11 mouse cellular contexts compared by ENCODE assay signal in the genomic region with DNA sequence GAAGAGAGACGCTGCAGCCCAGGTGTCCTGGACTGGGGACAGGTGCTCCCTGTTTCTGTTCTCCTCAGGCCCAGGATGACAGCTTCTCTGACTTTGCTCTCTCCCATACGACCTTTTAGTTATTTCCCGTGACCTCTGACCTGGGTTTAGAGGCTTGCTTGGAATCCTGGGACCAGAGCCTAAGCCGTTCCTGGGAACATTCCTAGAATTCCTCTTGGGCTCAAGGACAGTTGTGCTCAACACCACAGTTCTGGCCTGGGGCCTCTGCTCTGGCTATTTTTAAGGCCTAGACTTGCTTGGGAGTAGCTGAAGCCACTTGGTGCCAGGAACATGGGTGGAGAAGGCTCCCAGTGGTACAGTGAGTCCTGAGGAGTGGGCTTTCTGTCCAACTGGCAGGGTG. TPM values are rescaled to one million over a fixed set of nuclear protein-coding genes. Genes with fewer than 3 reads are reported as not detected.
DNase-seq lines count a peak whose midpoint lies in the region.
"Had no signal": no experiment of that assay in that cellular context is flagged by ENCODE, and none has a peak within 500 bp of the region (broad histone marks: within the 10 kb centered on the region; RNA-seq: fewer than 3 reads in every experiment).

No protein-coding gene starts in this region.

- peak; percentile 56 for DNase-seq in gastrocnemius, adult 18-20 months (ENCODE audit: low spot score)
- DNase-seq in gastrocnemius, postnatal 4 days (ENCODE audit: low spot score in 2 of 2): no peak
- peak; percentile 85 for DNase-seq in Muller cell, postnatal 12 days (ENCODE audit: inconsistent ontology term)
- peak; percentile 62 to 72 for DNase-seq in heart, adult 9 months (ENCODE audit: low spot score in 2 of 2)
- DNase-seq in kidney, postnatal 14 days: peak; percentile 75
- no peak for DNase-seq in spleen, postnatal 10 days (ENCODE audit: low spot score in 2 of 2)
- DNase-seq in urinary bladder, adult 18-20 months (ENCODE audit: low spot score in 2 of 2): no peak
- no peak for DNase-seq in layer of hippocampus, postnatal 10 days (ENCODE audit: low spot score in 2 of 2)

RNA-seq across cellular contexts. Expression of gene Sept8, which starts 6.4 kb away (rescaled TPM):
- 10 to 100 TPM in 1 of 2 experiments, 1 to 10 TPM in 1; 8.4 to 10.3 TPM for total RNA-seq in gastrocnemius, adult 18-20 months (2021)
- 10 to 100 TPM; 85.8 to 88.6 TPM for total RNA-seq in gastrocnemius, postnatal 4 days (2021)
- 100 to 1,000 TPM; 126 to 130 TPM for total RNA-seq in layer of hippocampus, postnatal 10 days (2021)

RNA-seq across cellular contexts. Expression of gene Kif3a, which starts 41.7 kb away (rescaled TPM):
- 1 to 10 TPM; 4.5 to 5.0 TPM for total RNA-seq in gastrocnemius, adult 18-20 months (2021)
- total RNA-seq in gastrocnemius, postnatal 4 days (2021): 10 to 100 TPM; 15.9 to 18.2 TPM
- total RNA-seq in layer of hippocampus, postnatal 10 days (2021): 100 to 1,000 TPM; 163 to 165 TPM

RNA-seq across cellular contexts. Expression of gene Sowaha, which starts 45.4 kb away (rescaled TPM):
- under 1 TPM; 0.07 TPM for total RNA-seq in gastrocnemius, adult 18-20 months (2021)
- total RNA-seq in gastrocnemius, postnatal 4 days (2021): under 1 TPM; 0.16 to 0.25 TPM
- total RNA-seq in layer of hippocampus, postnatal 10 days (2021): 10 to 100 TPM; 79.9 to 85.1 TPM

RNA-seq across cellular contexts. Expression of gene Gm9945, which starts 45.5 kb away (rescaled TPM):
- not detected for total RNA-seq in gastrocnemius, adult 18-20 months (2021)
- not detected for total RNA-seq in gastrocnemius, postnatal 4 days (2021)
- 1 to 10 TPM; 1.1 to 1.5 TPM for total RNA-seq in layer of hippocampus, postnatal 10 days (2021)
- total RNA-seq: adrenal gland, postnatal 36 days; gastrocnemius, adult 8-10 months had no signal

RNA-seq across cellular contexts. Expression of gene Gm9837, which starts 55.2 kb away (rescaled TPM):
- total RNA-seq in gastrocnemius, adult 18-20 months (2021): not detected
- not detected for total RNA-seq in gastrocnemius, postnatal 4 days (2021)
- under 1 TPM in 1 of 2 experiments, not detected in 1; 0.53 TPM for total RNA-seq in layer of hippocampus, postnatal 10 days (2021)
- total RNA-seq: adrenal gland, postnatal 36 days; gastrocnemius, adult 8-10 months; left cerebral cortex, postnatal 25 days had no signal

Comparison
In these comparisons a context has a peak if more than half of its experiments do, and no peak if none do; other contexts are left out.
1. DNase-seq: peak in gastrocnemius, adult 18-20 months (single experiment), Muller cell, postnatal 12 days (single experiment), heart, adult 9 months (2 of 2) and kidney, postnatal 14 days (single experiment); none in gastrocnemius, postnatal 4 days (0 of 2), spleen, postnatal 10 days (0 of 2), urinary bladder, adult 18-20 months (0 of 2) and layer of hippocampus, postnatal 10 days (0 of 2).
2. RNA of gene Sept8, which starts 6.4 kb away (total RNA-seq): 126 to 130 TPM in layer of hippocampus, postnatal 10 days and 85.8 to 88.6 TPM in gastrocnemius, postnatal 4 days; 8.4 to 10.3 TPM in gastrocnemius, adult 18-20 months; every median in the first group is over 4 times any median in the second.
3. RNA of gene Kif3a, which starts 41.7 kb away (total RNA-seq): 163 to 165 TPM in layer of hippocampus, postnatal 10 days; 15.9 to 18.2 TPM in gastrocnemius, postnatal 4 days and 4.5 to 5.0 TPM in gastrocnemius, adult 18-20 months; every median in the first group is over 4 times any median in the second.
4. RNA of gene Sowaha, which starts 45.4 kb away (total RNA-seq): 79.9 to 85.1 TPM in layer of hippocampus, postnatal 10 days; 0.16 to 0.25 TPM in gastrocnemius, postnatal 4 days and 0.07 TPM in gastrocnemius, adult 18-20 months; every median in the first group is over 10 times any median in the second.